Mouse (Mus musculus) CD8-positive naive resting alpha-beta T cell, adult 2 months (primary cell): ENCODE data around the gene Nek2.

Experiments used
- DNase-seq, 2 experiments: peaks; one replicate each; pipeline ENCODE4 v3.0.0; 2022; ENCODE audit warnings: low read depth in 2 of 2, low spot score in 2 of 2

Gene Nek2

DNA sequence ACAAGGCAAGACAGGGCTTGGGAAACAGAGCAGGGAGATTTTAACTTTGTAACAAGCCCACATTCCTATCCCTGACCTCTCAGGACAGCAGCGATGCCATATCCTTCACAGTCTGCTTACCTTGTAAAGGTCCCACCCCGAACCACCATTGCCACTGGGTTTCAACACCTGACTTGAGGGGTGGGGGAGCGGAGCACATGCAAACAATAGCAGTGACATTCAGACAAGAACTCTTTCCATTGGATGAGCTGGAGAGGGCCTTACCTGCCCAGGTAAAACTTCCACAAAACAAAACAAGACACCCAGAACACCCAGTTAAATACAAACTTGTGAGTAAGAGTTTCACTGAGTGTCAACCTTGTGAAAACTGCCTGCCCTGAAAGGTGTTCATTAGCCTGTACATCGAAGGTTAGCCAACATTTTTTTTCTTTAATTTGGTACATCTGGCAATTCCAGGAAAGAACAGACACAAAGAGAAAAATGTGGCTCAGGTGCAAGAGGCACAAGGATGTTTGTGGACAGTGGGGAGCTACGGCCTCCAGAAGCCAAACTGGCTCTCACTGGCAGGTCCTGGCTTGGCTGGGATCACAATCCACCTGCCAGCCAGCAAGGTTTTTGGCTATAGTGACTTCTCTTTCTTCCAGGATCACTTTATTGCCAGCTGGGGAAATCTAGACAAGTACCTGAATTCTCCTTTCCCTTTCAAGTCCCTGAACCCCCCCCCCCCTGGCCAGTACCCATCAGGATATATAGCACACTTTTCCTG, 35.8 kb downstream of the Nek2 start:
- DNase-seq, result no peak

DNA sequence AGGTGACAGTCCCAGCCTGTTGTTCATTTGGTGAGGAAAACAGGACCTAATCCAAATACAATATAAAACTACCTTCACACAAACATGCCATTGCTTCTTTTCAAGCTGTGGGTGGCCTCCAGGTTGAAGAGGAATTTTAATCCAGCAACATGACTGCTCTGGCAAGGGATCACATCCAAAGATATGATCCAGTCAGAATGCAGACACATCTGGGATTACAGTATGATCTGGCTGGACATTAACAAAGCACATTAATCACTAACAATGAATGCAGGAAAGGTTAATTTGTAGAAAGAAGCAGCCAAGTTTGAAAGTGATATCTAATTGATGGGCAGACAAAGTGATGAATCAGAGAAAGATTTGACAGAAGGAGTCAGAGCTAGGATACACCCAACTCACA, 36.9 kb downstream of the Nek2 start:
- DNase-seq, result no peak

DNA sequence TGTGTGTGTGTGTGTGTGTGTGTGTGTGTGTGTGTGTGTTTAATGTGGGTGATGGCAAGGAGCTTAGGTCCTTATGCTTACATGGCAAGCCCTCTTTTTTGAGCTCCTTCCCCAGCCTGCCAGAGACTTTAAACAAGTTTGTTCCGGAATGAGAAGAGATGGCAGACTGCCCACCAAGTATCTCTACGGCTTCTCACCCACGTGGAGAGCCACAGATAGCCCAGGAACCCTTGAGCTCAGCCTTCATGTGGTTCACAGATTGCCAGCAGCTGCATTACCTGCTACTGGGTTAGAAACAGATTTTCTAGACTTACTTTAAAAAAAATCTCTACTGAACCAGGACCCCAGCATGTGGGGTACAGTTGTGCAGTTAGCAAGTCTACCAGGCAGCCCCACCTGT, 38.6 kb downstream of the Nek2 start:
- DNase-seq, result no peak

DNA sequence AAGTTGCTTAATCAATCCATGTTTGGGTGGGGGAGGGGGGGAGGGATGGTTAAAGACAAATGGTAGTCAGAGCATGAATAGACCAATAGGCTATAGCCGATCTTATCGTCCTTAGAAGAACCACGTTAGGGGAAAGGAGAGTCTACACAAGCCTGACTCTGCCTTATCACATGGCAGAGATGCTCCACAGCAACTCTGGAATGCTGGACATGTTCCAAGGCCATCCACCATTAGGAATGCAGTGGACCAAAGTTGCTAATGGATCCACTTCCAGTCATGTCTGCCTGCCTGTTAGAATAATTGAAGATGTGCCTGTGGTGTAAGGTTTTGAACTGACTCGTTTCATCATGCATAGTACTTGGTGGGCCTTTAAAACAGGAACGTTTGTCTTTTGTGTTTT, 40.0 kb downstream of the Nek2 start:
- DNase-seq, result no peak

DNA sequence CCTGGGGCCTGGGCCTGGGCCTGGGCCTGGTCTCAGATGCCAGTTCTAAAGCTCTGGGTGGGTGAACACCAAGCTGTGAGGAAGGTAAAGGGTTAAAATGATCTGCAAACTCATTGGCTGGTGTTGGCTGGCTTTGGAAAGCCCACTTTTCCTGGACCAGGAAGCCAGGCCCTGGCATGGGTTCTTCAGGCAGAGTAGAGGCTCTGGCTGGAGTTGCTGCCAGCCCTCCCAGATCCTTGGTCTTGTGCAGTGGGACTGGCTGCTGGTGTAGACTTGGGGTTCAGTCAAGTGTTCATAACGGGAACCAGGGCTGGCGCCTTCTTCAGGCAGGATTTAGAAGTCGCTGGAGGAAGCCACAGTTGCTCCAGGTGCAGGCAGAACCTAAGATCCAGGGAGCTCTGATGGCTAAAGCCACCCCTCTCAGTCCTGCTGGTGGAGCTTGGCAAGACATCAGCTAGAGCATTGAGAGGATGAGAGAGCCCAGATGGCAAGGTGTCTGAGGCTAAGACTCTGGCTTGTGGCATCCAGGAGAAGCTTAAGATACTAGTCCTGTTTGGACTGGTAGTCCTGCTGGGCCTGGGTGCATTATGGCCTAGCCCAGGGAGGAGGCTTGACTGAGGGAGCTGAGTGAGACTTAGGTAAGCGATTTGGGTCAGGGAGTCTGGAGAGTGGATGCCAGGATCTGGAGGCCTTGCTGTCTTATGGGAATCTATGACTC, 42.7 kb downstream of the Nek2 start:
- no peak for DNase-seq

DNA sequence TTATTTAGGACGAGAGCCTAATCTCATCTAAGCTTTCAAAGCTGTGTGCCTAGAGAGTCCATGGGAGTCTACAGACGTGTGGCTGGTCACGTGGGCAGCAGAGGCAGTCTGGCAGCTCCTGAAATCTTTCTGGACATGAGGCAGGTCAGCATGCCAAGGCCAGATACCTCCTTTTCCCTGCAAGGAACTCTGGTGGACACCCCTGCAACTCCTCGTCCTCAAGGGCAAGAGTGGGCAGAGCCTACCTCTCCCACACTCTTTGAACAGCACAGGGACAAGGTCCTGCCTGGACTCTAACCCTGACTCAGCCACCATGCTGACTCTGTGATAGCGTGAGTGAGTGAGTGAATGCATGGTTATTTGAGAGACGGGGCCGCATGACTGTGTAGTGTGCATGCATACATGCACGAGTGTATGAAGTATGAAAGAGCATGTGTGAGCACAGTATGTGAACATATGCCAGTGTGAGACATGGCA, 43.3 kb downstream of the Nek2 start:
- no peak for DNase-seq

DNA sequence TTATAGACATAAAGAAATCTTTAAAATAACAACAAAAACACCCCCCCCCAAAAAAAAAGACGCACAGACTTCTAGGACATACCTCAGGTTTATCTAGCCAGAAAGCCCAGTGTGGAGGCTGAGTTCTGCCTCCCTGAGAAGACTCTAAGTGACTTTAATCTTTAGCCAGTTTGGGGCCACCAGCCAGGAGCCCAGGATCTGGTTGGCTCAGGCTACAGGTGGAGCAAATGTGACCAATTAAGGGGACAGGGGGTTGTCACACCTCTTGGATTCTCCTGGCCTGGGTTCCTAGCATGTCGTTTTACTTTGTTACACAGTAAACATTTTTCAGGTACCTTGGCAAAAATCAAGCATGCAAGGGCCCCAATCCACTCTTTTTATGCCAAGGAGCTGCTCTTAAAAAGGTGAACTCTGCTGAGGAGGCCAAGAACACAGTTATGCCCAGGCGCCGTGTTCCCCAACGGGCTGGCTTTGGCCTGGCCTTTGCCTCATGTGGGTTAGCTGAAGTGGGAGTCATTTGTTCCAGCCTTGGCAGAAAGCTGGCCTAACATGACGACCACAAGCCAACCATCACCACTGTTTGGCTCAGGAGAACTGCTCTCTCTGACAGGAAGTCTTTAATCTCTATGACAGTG, 50.9 kb downstream of the Nek2 start:
- DNase-seq, result no peak

DNA sequence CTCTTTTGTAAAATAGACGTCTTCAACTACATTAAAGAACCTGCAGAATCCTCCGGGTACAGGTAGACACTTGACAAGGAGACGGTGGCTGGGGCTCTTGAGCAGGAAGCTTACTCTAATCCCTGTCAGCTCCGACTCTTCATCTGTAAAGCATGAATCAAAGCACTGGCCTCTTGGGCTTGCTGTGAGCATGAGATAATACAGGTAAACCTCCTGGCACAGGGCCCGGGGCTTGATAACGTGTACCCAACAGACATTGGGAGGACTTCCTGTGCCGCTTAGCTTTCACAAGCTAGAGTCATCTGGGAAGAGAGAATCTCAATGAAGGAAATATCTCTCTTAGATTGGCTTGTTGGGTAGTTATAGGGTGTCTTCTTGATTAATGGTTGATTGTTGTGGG, 53.8 kb downstream of the Nek2 start:
- DNase-seq, result no peak

DNA sequence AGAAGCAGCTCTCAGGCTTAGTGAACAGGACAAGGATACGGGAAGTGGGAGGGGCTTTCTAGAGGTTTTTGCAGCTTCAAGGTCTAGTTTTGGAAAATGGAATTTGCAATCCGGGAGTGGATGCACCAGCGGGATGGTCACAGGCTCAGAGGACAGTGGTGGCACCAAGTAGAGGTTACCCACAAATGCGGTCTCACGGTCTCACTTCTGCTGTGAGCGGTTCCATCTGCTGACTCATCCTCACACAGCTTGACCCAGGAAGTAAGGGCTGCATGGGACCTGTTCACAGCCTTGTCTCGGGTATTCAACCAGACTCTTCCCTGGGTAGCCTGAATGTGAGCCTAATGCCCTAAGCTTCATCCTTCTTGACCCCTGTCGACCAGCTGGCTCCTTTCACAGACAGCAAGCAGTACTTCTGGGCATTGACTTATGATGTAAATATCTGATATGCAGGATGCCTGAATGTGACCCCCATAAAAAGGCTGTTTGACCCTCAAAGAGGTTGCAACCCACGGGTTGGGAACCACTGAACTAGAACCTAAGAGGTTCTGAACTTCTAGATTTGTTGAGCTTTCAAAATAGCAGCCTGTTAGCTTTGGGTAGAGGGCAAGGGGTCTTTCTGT, 54.5 kb downstream of the Nek2 start:
- DNase-seq, result no peak

DNA sequence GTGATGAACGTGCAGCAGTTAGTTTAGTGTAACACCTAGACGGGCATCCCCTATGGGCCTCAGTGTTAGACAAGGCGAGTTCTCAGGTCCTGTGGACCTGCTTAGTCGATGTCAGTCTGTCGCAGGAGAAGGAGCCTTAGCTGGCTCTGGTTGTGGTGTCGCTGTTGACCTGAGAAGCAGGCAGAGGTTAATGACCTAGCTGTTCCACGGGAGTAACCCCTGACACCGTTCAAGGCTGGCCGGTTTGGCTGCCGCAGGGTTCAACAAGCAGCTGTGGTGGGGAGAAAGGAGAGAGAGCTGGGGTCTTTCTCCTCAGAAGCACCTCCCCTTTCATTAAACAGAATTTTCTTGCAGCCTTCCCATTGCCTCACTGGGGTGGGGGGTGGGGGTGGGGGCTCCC, 56.4 kb downstream of the Nek2 start:
- DNase-seq, result no peak

DNA sequence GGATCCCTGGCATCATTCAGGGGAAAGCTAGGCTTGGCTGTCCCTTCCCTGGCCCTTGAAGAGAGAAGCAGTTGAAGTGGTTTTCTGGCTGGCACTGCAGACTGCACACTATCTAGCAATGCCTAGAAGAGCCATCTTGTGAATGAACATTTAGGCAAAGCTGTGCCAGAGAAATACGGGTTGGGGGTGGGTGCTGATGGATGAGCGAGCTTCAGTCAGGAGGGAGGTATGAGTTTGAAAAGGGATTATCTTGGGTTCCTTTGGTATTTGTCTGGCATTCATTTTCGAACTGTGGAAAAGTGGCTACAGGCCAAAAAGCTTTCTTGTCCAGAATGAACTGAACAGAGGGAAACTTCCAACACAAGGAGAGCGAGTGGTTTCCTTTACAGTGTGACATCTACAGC, 57.3 kb downstream of the Nek2 start:
- no peak for DNase-seq

DNA sequence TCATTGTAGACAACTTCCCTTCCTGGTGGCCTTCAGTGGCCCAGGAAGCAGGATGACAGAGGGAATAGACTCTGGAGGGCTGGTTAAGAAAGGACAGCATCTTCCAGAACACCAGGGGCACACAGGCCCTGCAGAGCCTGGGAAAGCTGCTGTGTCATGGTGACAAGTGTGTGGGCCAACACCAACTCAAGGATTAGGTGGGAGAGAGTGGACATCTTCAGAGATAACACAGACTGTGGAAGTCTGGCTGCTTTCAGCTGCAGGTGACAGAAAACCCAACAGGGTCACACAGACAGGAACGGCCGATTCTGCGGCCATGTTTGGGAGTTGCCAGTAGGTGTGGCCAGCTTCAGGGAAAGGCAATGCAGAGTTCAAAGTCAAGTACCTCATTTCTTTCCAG, 59.0 kb downstream of the Nek2 start:
- no peak for DNase-seq

DNA sequence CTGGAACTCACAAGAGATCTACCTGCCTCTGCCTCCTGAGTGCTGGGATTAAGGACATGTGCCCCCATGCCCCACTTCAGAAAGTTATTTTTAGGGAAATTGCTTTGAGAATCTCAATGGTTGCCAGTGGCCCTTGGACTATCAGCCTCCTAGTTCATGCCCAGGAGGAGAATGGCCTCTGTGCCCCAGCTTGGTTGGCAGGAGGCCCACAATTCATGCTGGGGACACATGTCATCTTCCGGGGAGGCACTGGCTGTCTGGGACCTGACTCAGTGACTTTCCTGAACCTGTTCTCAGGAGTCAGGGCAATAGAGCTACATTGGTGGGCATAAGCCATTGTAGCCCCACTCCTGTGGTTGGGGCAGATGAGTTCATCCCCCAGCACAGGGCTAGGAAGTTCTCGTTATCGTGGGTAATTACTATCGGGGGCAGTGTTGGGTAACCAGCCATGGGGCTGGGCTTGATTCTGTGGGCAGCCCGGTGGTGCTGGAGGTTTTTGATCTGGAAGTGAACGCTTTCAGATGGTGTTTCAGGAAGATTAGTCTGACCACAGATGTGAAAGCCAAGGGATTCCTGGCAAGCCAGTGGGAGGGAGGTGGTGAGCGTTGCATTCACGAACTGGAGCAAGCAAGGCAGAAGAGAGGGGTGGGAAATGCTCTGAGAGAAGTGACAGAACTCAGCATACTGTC, 59.8 kb downstream of the Nek2 start:
- DNase-seq, result no peak

DNA sequence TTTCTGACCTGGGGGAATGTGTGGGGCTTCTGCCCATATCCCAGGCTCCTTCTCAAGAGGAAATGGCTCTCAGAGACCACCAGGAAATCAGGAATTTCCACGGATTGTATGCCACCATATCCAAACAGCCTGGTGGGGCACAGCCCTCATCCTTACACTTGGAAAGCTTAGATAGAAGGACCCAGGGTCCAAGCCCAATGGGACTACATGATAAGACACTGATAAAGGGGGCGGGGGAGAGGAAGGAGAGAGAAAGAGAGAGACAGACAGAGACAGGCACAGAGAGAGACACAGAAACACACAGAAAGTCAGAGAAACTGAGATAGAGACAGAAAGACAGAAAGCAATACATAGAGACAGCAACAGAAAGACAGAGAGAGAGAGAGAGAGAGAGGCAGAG, 60.4 kb downstream of the Nek2 start:
- no peak for DNase-seq
